Mouse (Mus musculus): ENCODE data around the gene Gm8693.
"Not testable (repeated sequence)": the region's sequence is repeated elsewhere in the genome, so short reads cannot be mapped to it uniquely, and the experiment has no call there.

Gm8693 gene

DNA sequence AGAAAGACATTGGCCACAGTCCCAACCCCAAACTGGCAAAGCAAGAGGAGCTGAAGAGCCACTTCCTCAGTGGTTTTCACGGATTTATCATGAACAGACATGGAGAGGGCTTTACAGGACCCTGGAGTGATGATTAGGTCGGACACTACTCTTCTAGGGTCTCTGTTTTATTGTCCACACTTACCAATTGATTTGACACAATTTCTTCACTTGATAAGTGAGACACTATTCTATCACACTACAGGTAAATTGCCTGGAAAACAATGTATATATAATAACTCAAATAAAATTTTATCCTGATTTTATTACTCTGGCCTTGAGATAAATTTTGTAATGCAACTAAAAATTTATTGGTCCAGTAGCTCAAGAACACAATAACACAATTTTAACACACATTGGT, at the start of gene Gm8693:
TSS of gene Gm8693 (minus strand) at position 101 of the 400 bp plus-strand sequence.
- not testable (repeated sequence) for DNase-seq (ENCODE audit: low spot score)

DNA sequence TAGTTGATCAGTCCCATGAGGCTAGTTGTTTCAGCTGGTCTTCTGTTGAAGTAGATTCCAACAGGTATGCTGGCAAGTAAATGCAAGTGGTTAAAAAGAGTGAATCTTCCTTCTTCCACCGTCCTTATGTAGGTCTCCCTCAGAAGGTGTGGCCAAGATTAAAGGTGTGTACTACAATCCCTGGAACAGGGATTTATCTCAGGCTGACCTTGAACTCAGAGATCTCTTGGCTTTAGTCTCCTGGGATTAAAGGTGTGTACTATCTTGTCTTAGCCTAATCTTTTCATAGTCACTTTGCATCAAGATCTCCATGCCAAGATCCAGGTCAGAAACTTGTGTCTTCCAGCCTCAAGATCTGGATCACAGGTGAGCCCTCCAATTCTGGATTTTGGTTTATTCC, 27.5 kb upstream of the Gm8693 start, which contains the start of gene Gm4567:
TSS of gene Gm4567 (minus strand) at position 101 of the 400 bp plus-strand sequence.
- not testable (repeated sequence) for DNase-seq (ENCODE audit: low spot score)

DNA sequence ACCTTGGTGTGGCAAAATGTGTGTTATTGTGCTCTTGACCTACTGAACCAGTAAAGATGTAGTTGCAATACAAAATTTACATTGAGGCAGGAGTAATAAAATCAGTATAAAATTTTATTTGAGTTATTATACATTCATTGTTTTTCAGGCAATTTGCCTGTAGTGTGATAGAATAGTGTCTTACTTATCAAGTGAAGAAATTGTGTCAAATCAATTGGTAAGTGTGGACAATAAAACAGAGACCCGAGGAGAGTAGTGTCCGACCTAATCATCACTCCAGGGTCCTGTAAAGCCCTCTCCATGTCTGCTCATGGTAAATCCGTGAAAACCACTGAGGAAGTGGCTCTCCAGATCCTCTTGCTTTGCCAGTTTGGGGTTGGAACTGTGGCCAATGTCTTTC, 34.4 kb downstream of the Gm8693 start, which contains the start of gene Vmn1r155:
TSS of gene Vmn1r155 (plus strand) at position 301 of the 400 bp plus-strand sequence.
- DNase-seq (ENCODE audit: low spot score), result not testable (repeated sequence)
